Mouse (Mus musculus) G1E (cell line): ENCODE results near the gene Fbxo24.

Source experiments
- CTCF ChIP-seq: IDR thresholded peaks from 2 replicates; pipeline ENCODE4 v1.5.1; 2012; ENCODE audit warnings: low read depth, low read length, inconsistent platforms, mixed read lengths
- GATA1 ChIP-seq: IDR thresholded peaks from 2 replicates; pipeline ENCODE4 v1.6.1; 2012; ENCODE audit warnings: borderline replicate concordance, low read length, inconsistent platforms, mixed read lengths
- POLR2AphosphoS5 ChIP-seq: IDR thresholded peaks from 2 replicates; pipeline ENCODE4 v1.6.1; 2012; ENCODE audit warnings: low read depth, low read length, inconsistent platforms; ENCODE audit not compliant: insufficient replicate concordance
- TAL1 ChIP-seq: conservative IDR thresholded peaks from 2 replicates; pipeline ENCODE4 v1.6.1; 2012; ENCODE audit warnings: low read depth, low read length, inconsistent platforms, mixed read lengths

- TF ChIP-seq CTCF = peak; percentile 48
- no peak for TF ChIP-seq GATA1
- TF ChIP-seq TAL1 = no peak
- TF ChIP-seq POLR2AphosphoS5 = no peak
Observed at GRCm38 (mm10) chr5:137656977-137657376, 28.2 kb upstream of the Fbxo24 start.
